Mouse (Mus musculus) intestine, embryonic 16.5 days (tissue): ENCODE results near the gene Foxp1. TPM values are rescaled to one million over a fixed set of nuclear protein-coding genes. Genes with fewer than 3 reads are reported as not detected.

Experiments
- ATAC-seq: fragments of 200-750 bp; cut with Nextera tagmentation; 2 replicates; pipeline ENCODE4 v1.8.0; 2017; ENCODE audit warnings: moderate TSS enrichment, moderate library complexity
- H3K27ac ChIP-seq: fragments of 300-500 bp; sonication (generic); 2 replicates; pipeline ENCODE4 v1.5.1; 2014; ENCODE audit warnings: mild to moderate bottlenecking, low read length
- H3K27me3 ChIP-seq: fragments of 300-500 bp; sonication (generic); replicated peaks from 2 replicates; pipeline ENCODE4 v1.6.1; 2014; ENCODE audit warnings: low read length, control low read depth, mixed read lengths; ENCODE audit not compliant: control insufficient read depth, insufficient read depth
- H3K36me3 ChIP-seq: fragments of 300-500 bp; sonication (generic); 2 replicates; pipeline ENCODE4 v1.6.1; 2014; ENCODE audit warnings: low read length, control low read depth; ENCODE audit not compliant: control insufficient read depth, insufficient read depth
- H3K4me1 ChIP-seq: fragments of 300-500 bp; sonication (generic); 2 replicates; pipeline ENCODE4 v1.6.1; 2014; ENCODE audit warnings: low read length, control low read depth, mixed read lengths; ENCODE audit not compliant: control insufficient read depth, insufficient read depth
- H3K4me2 ChIP-seq: fragments of 300-500 bp; sonication (generic); 2 replicates; pipeline ENCODE4 v1.6.1; 2014; ENCODE audit warnings: low read depth, low read length, control low read depth
- H3K4me3 ChIP-seq: fragments of 300-500 bp; sonication (generic); 2 replicates; pipeline ENCODE4 v1.5.1; 2014; ENCODE audit warnings: mild to moderate bottlenecking, low read length
- H3K9ac ChIP-seq: fragments of 300-500 bp; sonication (generic); 2 replicates; pipeline ENCODE4 v1.6.1; 2014; ENCODE audit warnings: low read depth, low read length
- H3K9me3 ChIP-seq: fragments of 300-500 bp; sonication (generic); 2 replicates; pipeline ENCODE4 v1.6.1; 2016; ENCODE audit warnings: low read length, control low read depth; ENCODE audit not compliant: control insufficient read depth
- WGBS: fragments of 180-500 bp; shearing (Covaris S2); extraction: QIAGEN DNeasy Blood & Tissue Kit; methylation state at CpG from one replicate; pipeline ENCODE4 v1.1.7; 2014; 5-methylcytosine and 5-hydroxymethylcytosine counted together
- polyA plus RNA-seq: library from polyadenylated mRNA; unstranded; fragments of >200 nt; fragmentation: Nextera tagmentation; extraction: Ambion mirVana; gene quantifications from 2 replicates; pipeline ENCODE4 v1.2.1, GENCODE M21; 2015

Gene Foxp1
- polyA plus RNA-seq, 1 experiment from 2014 or later: 74.8 TPM

GRCm38 (mm10) chr6:99171901-99172588, 350.5 kb downstream of the Foxp1 start:
- peaks cover 40% of the 10 kb centered on the region for H3K4me1 ChIP-seq
- no peak overlapping the region; the same call in 1 of the 2 replicates for H3K4me3 ChIP-seq
- no peaks in the 10 kb centered on the region for H3K36me3 ChIP-seq
- H3K27ac ChIP-seq: peak overlapping the region; percentile 83
- H3K4me2 ChIP-seq: peak overlapping the region; percentile 21; the same call in 1 of the 2 replicates
- 50% methylated on average over 8 of the region's 8 CpGs for WGBS
- ATAC-seq: peak; percentile 43
- H3K9me3 ChIP-seq: no peaks in the 10 kb centered on the region
- peak overlapping the region; percentile 22; the same call in 1 of the 2 replicates for H3K9ac ChIP-seq
- no peaks in the 10 kb centered on the region for H3K27me3 ChIP-seq

DNA sequence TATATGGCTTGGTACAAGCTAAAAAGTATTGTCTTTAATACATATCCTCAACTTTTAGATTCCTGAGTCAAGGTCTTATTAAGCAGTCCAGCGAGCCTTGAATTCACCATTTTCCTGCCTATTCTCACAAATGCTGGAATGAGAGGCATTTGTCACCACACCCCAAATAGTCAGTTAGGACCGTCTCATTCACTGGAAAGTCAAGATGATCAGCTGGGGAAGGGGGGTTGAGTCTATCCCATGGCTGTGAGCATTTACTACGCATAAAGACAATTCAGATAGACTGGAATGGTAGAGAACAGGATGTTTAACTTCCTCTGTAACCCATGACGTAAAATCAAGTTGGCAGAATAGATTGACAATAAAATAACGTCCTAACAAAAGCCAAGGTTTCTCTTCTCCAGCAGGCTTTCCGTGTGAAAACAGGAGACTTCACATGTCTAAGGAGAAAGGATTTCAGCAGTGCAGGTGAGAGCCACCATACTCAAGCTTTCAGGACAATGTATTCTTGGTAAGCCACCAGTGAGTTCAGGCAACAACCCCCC, 351.2 kb downstream of the Foxp1 start:
- Histone ChIP-seq H3K4me2 (no peak overlapping the region), H3K27me3 (no peaks in the 10 kb centered on the region), H3K27ac (peak overlapping the region; percentile 83), H3K36me3 (no peaks in the 10 kb centered on the region), H3K4me1 (peaks cover 43% of the 10 kb centered on the region), H3K9ac (peak overlapping the region; percentile 22; the same call in 1 of the 2 replicates), H3K9me3 (no peaks in the 10 kb centered on the region), H3K4me3 (no peak overlapping the region)
- ATAC-seq: no peak
- whole genome bisulfite sequencing: 61% methylated on average over 6 of the region's 6 CpGs

DNA sequence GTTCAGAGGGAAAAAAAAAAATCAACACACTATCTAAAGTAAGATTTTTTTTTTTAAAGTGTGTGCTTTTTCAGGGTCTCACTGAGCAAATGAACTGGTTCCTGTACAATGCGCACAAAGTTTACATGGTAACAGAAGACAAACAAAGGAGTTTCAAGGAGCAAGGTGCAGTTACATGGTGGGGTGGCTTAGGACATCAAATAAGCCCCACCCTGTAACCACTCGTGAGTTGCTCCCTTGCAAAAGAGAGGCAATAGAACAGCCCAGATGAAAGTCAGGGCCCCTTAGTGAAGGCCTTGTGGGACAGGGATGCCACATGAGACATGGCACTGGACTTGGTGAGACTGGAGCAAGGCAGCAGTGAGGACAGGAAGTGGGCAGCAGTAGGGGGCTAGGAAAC, 353.8 kb downstream of the Foxp1 start:
- peaks cover 37% of the 10 kb centered on the region for H3K4me1 ChIP-seq
- ATAC-seq: peak; percentile 58
- H3K27ac ChIP-seq: peak overlapping the region; percentile 71
- H3K36me3 ChIP-seq: no peaks in the 10 kb centered on the region
- no peak overlapping the region for H3K4me2 ChIP-seq
- H3K9ac ChIP-seq: no peak overlapping the region
- 54% methylated on average over 2 of the region's 2 CpGs for WGBS
- no peak overlapping the region for H3K4me3 ChIP-seq
- H3K9me3 ChIP-seq: no peaks in the 10 kb centered on the region
- no peaks in the 10 kb centered on the region for H3K27me3 ChIP-seq

DNA sequence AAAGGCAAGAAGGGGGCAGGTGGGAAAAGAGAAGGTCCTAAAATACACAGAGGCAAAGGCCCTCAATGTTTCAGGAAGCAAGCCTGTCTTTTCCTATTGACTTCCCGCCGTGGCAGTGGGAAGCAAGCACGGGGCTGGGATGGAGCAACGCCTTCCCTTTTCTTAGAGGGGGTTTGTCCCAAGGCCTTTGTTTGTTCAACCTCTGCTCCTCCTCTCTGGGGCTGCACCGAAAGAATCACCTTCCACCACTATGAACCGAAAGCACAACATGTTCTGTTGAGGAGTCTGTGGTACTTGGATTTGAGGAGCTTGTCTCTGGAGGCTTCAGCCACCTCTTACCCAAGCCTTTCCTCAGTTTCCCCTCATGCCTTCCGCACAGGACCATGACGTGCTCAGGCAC, 355.5 kb downstream of the Foxp1 start:
- Histone ChIP-seq H3K27me3 (no peaks in the 10 kb centered on the region), H3K36me3 (no peaks in the 10 kb centered on the region), H3K9me3 (no peaks in the 10 kb centered on the region), H3K4me3 (no peak overlapping the region), H3K9ac (no peak overlapping the region), H3K4me2 (no peak overlapping the region), H3K4me1 (peaks cover 29% of the 10 kb centered on the region), H3K27ac (no peak overlapping the region)
- no peak for ATAC-seq
- 60% methylated on average over 8 of the region's 8 CpGs for WGBS

DNA sequence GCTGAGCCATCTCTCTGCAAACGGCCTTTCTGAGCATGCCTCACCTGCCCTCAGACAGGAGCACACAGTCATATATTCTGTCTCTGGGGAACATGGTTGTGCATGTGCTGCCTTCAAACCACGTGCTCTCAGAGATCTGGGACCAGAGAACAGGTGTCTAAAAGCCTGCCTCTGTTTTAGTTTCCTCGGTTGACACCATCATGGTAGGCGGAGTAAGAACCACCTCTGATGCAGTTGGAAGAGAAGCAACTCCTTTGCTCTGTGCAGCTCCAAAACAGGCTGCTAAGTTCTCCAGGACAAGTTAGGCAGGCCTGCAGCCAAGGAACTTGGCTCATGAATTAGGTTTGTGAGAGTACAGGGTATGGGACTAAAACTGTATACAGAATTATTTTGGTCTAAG, 356.4 kb downstream of the Foxp1 start:
- Histone ChIP-seq H3K9me3 (no peaks in the 10 kb centered on the region), H3K36me3 (no peaks in the 10 kb centered on the region), H3K9ac (no peak overlapping the region), H3K4me2 (no peak overlapping the region), H3K27me3 (no peaks in the 10 kb centered on the region), H3K27ac (no peak overlapping the region), H3K4me3 (no peak overlapping the region), H3K4me1 (peaks cover 20% of the 10 kb centered on the region)
- ATAC-seq: no peak
- WGBS: 81% methylated on average over 4 of the region's 4 CpGs

DNA sequence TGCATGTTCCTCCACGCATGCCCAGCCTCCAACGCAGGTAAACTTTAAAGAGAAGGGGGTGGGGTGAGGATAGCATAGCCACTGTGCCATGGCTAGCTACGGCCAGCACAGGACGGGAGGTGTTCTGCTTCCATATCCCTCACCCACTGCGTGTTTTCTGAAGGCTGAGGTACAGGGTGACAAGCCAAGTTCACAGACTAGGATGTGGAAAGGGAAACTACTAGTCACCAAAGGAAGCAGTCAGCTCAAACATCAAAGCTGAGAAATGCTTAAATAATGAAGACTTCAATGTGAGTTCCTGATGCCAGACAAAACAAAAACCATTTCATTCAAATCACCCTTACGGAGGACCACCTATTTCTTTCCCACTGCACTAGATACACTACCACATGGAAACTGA, 357.8 kb downstream of the Foxp1 start:
- Histone ChIP-seq H3K4me1 (peaks cover 27% of the 10 kb centered on the region), H3K4me3 (no peak overlapping the region), H3K9ac (no peak overlapping the region), H3K36me3 (no peaks in the 10 kb centered on the region), H3K27me3 (no peaks in the 10 kb centered on the region), H3K4me2 (no peak overlapping the region), H3K9me3 (no peaks in the 10 kb centered on the region), H3K27ac (no peak overlapping the region)
- no peak for ATAC-seq
- WGBS: 80% methylated on average over 6 of the region's 6 CpGs

GRCm38 (mm10) chr6:99162716-99163115, 359.8 kb downstream of the Foxp1 start:
- WGBS: 88% methylated on average over 15 of the region's 15 CpGs
- no peak overlapping the region for H3K27ac ChIP-seq
- no peaks in the 10 kb centered on the region for H3K27me3 ChIP-seq
- H3K4me1 ChIP-seq: peaks cover 20% of the 10 kb centered on the region
- no peaks in the 10 kb centered on the region for H3K36me3 ChIP-seq
- no peak overlapping the region for H3K9ac ChIP-seq
- no peak for ATAC-seq
- H3K4me2 ChIP-seq: no peak overlapping the region
- H3K9me3 ChIP-seq: no peaks in the 10 kb centered on the region
- H3K4me3 ChIP-seq: no peak overlapping the region

DNA sequence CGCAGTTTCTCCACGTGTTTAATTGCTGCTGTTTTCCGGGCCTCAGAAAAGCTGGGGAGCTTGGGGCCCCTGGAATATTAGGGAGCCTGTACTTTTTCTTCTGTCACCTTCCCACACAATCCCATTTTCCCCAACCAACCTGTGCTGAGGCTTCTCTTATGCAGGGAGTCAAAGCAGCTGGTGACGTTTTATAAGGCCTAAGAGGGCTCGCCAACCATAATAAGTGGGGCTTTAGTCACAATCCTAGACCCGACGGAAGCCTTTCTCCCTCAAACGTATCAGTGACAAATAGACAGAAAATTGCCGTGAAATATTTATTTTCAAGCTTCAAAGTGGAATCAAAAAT, 362.2 kb downstream of the Foxp1 start:
- Histone ChIP-seq H3K27ac (no peak overlapping the region), H3K4me3 (no peak overlapping the region), H3K9ac (no peak overlapping the region), H3K9me3 (no peaks in the 10 kb centered on the region), H3K36me3 (no peaks in the 10 kb centered on the region), H3K4me2 (no peak overlapping the region), H3K4me1 (peaks cover 10% of the 10 kb centered on the region; the same call in 1 of the 2 replicates), H3K27me3 (no peaks in the 10 kb centered on the region)
- WGBS: 50% methylated on average over 9 of the region's 9 CpGs
- ATAC-seq: no peak

DNA sequence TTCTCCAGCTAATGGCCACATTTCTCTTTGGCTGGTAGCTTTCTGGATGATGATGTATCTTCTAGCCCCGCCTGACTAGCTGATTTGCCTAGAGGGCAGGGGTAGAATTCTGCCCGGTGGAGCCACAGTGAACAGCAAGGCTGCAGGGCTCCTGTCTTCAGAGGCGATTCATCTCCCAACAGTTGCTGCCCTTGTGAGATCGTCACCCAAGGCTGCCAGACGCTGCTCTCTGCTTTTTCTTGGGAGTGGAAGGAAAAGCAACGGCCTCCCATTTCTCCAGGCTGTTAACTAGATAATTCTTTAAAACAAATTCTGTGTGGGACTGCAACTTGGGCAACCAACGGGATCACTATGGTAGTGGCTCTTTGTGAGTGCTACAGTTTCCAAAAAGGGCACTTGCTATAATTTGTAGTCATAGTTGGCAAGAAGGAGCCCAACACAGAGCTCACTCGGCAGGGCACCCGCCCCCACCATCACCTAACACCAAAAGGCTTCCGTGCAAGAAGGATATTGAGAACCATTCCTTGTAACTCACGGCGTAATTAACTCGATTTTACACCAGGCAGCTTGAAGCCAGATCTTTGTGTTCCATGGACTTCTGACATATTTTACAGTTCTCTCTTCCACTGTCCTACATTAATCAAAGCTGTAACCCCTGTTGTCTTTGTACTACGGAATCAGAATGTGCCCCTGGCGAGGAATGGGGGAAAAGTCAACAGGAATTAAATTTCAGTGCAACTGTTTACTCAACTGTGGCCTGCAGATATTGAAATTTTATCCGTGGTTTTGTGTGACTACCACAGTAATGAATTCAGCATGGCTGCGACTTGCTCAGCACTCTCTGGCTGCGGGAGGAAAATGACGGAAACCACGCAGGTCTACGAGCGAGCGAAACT, 362.8 kb downstream of the Foxp1 start:
- Histone ChIP-seq H3K4me1 (peaks cover 7% of the 10 kb centered on the region; the same call in 1 of the 2 replicates), H3K27me3 (no peaks in the 10 kb centered on the region), H3K9ac (no peak overlapping the region), H3K9me3 (no peaks in the 10 kb centered on the region), H3K4me2 (no peak overlapping the region), H3K27ac (no peak overlapping the region), H3K4me3 (no peak overlapping the region), H3K36me3 (no peaks in the 10 kb centered on the region)
- no peak for ATAC-seq
- 48% methylated on average over 23 of the region's 23 CpGs for WGBS
